Mouse (Mus musculus) forebrain, embryonic 14.5 days (tissue): ENCODE data around the gene Papss1. TPM values are rescaled to one million over a fixed set of nuclear protein-coding genes. Genes with fewer than 3 reads are reported as not detected.

Source experiments
- ATAC-seq: fragments of 200-750 bp; cut with Nextera tagmentation; 2 replicates; pipeline ENCODE4 v1.8.0; 2017; ENCODE audit warnings: mild to moderate bottlenecking, moderate library complexity
- DNase-seq: peaks from one replicate; pipeline ENCODE4 v3.0.0-alpha.2; 2015; ENCODE audit warnings: low spot score
- H3K27ac ChIP-seq: fragments of 300-500 bp; sonication (generic); 2 replicates; pipeline ENCODE4 v1.5.1; 2014; ENCODE audit warnings: low read depth, mild to moderate bottlenecking, control low read depth, low read length, moderate library complexity
- H3K27me3 ChIP-seq: fragments of 300-500 bp; sonication (generic); replicated peaks from 2 replicates; pipeline ENCODE4 v1.6.1; 2014; ENCODE audit warnings: low read length, control low read depth, mixed read lengths; ENCODE audit not compliant: control insufficient read depth, insufficient read depth
- H3K36me3 ChIP-seq: fragments of 300-500 bp; sonication (generic); 2 replicates; pipeline ENCODE4 v1.6.1; 2014; ENCODE audit warnings: low read length, control low read depth; ENCODE audit not compliant: control insufficient read depth, insufficient read depth
- H3K4me1 ChIP-seq: fragments of 300-500 bp; sonication (generic); 2 replicates; pipeline ENCODE4 v1.6.1; 2014; ENCODE audit warnings: antibody characterized with exemption, low read length, control low read depth; ENCODE audit not compliant: control insufficient read depth, insufficient read depth
- H3K4me2 ChIP-seq: fragments of 300-500 bp; sonication (generic); 2 replicates; pipeline ENCODE4 v1.6.1; 2014; ENCODE audit warnings: mild to moderate bottlenecking, control low read depth, low read length
- H3K4me3 ChIP-seq: fragments of 300-500 bp; sonication (generic); 2 replicates; pipeline ENCODE4 v1.5.1; 2014; ENCODE audit warnings: low read depth, low read length, control low read depth
- H3K9ac ChIP-seq: fragments of 300-500 bp; sonication (generic); 2 replicates; pipeline ENCODE4 v1.6.1; 2014; ENCODE audit warnings: mild to moderate bottlenecking, low read length, control low read depth, moderate library complexity
- H3K9me3 ChIP-seq: fragments of 300-500 bp; sonication (generic); replicated peaks from 2 replicates; pipeline ENCODE4 v1.6.1; 2016; ENCODE audit warnings: low read length, control low read depth, mixed read lengths; ENCODE audit not compliant: control insufficient read depth
- WGBS: fragments of 180-500 bp; shearing (Covaris S2); extraction: QIAGEN DNeasy Blood & Tissue Kit; methylation state at CpG from one replicate; pipeline ENCODE4 v1.1.7; 2014; 5-methylcytosine and 5-hydroxymethylcytosine counted together
- polyA plus RNA-seq: library from polyadenylated mRNA; unstranded; fragments of >200 nt; fragmentation: Nextera tagmentation; extraction: Ambion mirVana; gene quantifications from 2 replicates; pipeline ENCODE4 v1.2.1, GENCODE M21; 2014

Papss1 gene
- polyA plus RNA-seq, 1 experiment from 2014 or later: 129 TPM

DNA sequence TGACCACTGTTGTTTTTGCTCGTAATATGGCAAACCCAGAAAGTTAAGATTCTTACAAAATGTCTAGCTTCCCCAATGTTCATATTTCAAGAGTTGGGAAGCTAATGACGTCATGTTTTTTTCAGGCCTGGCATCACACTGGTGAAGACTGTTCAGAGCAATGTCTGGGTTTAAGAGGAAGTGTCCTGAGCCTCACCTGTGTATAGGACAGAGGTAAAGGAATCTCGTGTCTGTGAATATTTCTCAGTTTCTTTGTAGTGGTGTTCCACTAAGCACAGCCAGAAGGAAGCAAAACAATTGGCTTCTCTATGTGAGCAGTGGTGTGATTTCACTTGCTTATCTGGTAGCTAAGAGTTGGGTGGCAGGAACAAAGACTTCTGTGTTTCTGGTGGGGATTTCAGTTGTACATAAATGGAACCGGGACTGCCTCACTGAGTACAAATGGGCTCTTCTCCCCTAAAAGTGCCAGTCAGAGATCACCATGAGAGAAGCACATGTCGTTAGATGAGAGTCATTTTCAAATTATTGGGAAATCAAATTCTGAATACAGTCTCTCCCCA is 98.1 kb downstream of the Papss1 start:
- DNase-seq (no peak), ATAC-seq (no peak)
- no peak overlapping the region for H3K9ac ChIP-seq
- H3K9me3 ChIP-seq: no peaks in the 10 kb centered on the region
- no peak overlapping the region for H3K4me3 ChIP-seq
- H3K36me3 ChIP-seq: no peaks in the 10 kb centered on the region
- no peaks in the 10 kb centered on the region for H3K27me3 ChIP-seq
- no peak overlapping the region for H3K27ac ChIP-seq
- no peaks in the 10 kb centered on the region for H3K4me1 ChIP-seq
- H3K4me2 ChIP-seq: no peak overlapping the region
- WGBS: 70% methylated on average over 5 of the region's 5 CpGs

DNA sequence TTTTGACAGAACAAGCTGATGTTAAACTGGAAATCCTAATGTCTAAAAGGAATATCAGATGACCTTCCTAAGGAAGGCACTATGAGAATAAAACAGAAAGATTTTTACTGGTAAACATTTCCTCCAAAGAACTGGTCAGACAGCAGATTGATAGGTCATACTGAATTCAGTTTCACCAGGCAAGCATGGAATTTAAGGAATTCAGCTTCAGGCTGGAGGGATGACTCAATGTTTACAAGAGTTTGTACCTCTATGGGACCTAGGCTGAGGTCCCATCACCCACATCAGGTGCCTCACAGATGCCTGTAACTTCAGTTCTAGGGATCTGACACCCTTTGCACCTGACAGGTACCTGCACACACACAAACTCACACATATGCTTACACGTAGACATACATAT is 105.3 kb downstream of the Papss1 start:
- Histone ChIP-seq H3K9ac (no peak overlapping the region), H3K9me3 (no peaks in the 10 kb centered on the region), H3K36me3 (no peaks in the 10 kb centered on the region), H3K27me3 (no peaks in the 10 kb centered on the region), H3K4me3 (no peak overlapping the region), H3K4me2 (no peak overlapping the region), H3K4me1 (no peaks in the 10 kb centered on the region), H3K27ac (no peak overlapping the region)
- ATAC-seq (no peak), DNase-seq (no peak)
- WGBS: 87% methylated on average over 1 of the region's 1 CpGs

DNA sequence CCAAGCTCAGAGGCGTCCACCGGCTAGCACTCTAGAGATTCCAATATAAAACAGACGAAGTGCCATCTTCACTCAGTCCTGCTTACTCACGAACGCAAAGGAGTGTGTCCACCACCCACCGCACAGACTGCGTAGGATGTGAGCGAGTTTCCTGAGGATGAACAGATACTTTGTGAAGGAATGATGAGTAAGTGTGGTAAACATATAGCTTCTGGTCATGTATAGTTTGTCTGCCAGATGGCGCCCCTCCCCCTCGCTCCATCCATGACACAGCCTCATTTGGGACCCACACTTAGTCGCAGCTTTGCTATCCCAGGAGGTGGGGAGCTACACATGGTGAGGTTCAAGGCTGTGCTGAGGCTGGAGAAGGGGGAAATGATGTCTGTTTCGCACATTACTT is 121.5 kb downstream of the Papss1 start:
- H3K4me1 ChIP-seq: no peaks in the 10 kb centered on the region
- H3K27me3 ChIP-seq: no peaks in the 10 kb centered on the region
- H3K27ac ChIP-seq: no peak overlapping the region
- no peak overlapping the region for H3K4me2 ChIP-seq
- ATAC-seq: no peak
- no peak overlapping the region for H3K4me3 ChIP-seq
- no peak for DNase-seq
- no peaks in the 10 kb centered on the region for H3K9me3 ChIP-seq
- no peak overlapping the region for H3K9ac ChIP-seq
- 86% methylated on average over 12 of the region's 12 CpGs for WGBS
- no peaks in the 10 kb centered on the region for H3K36me3 ChIP-seq

DNA sequence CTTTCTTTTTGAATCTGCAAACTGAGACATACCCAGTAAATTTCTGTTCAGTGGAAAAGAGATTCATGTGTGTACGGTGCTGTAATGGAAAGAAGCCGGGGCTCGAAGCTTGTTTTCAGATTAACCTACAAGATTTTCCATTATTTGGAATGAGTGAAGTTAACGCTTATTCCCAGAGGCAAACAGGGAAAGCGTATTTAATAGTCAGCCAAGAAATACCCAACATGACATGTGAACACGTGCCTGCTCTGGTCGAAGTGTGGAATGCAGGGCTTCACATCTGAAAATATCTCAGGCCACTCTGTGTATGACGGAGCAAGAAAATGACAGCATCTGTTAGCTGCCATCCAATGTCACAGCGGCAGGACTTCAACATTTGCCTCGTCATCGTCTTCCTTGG is 125.4 kb downstream of the Papss1 start:
- no peaks in the 10 kb centered on the region for H3K27me3 ChIP-seq
- no peaks in the 10 kb centered on the region for H3K4me1 ChIP-seq
- H3K9me3 ChIP-seq: no peaks in the 10 kb centered on the region
- H3K27ac ChIP-seq: no peak overlapping the region
- no peak overlapping the region for H3K4me3 ChIP-seq
- no peak for DNase-seq
- WGBS: 91% methylated on average over 11 of the region's 11 CpGs
- no peak overlapping the region for H3K9ac ChIP-seq
- H3K4me2 ChIP-seq: no peak overlapping the region
- no peaks in the 10 kb centered on the region for H3K36me3 ChIP-seq
- no peak for ATAC-seq

DNA sequence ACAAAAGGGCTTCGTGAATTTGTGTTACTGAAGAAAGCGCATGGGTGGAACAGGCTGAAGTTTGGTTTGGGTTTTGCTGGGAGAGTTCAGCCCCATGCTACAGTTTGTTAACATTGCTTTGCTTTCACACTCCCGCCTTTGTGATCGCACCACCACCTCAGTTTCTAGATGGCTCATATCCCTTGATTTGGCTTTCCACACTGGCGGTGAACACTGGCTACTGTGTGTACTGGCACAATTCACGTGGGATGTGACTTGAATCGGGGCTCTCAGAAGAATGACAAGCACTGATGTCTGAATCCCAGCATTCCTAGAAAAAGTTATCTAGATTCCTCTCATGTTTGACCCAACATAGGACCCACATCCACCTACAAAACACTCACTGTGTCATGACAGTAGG is 126.0 kb downstream of the Papss1 start:
- ATAC-seq (no peak), DNase-seq (no peak)
- no peak overlapping the region for H3K4me3 ChIP-seq
- H3K4me2 ChIP-seq: no peak overlapping the region
- no peak overlapping the region for H3K27ac ChIP-seq
- H3K4me1 ChIP-seq: no peaks in the 10 kb centered on the region
- H3K27me3 ChIP-seq: no peaks in the 10 kb centered on the region
- no peak overlapping the region for H3K9ac ChIP-seq
- H3K36me3 ChIP-seq: no peaks in the 10 kb centered on the region
- H3K9me3 ChIP-seq: no peaks in the 10 kb centered on the region
- WGBS: 87% methylated on average over 7 of the region's 7 CpGs

DNA sequence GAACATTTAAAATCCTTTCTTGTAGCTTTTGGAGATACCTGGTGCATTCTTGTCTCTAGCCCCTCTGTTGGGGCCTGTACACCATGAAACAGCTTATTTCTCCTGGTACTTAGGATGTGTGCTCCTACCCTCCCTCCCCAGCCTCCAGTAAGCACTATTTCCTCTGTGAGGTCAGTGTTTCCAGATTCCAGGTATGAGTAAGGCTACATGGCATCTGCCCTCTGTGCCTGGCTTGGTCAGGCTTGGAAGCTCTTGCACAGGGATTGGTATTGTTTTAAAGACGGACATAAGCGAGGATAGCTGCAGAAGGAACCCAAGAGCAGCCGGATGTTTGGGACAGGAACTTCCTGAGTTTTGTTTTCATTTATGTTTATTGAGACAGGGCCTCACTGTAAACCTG is 126.6 kb downstream of the Papss1 start:
- no peaks in the 10 kb centered on the region for H3K36me3 ChIP-seq
- ATAC-seq (no peak), DNase-seq (no peak)
- WGBS: 87% methylated on average over 3 of the region's 3 CpGs
- H3K27ac ChIP-seq: no peak overlapping the region
- no peak overlapping the region for H3K9ac ChIP-seq
- no peak overlapping the region for H3K4me2 ChIP-seq
- no peak overlapping the region for H3K4me3 ChIP-seq
- H3K4me1 ChIP-seq: no peaks in the 10 kb centered on the region
- H3K27me3 ChIP-seq: no peaks in the 10 kb centered on the region
- no peaks in the 10 kb centered on the region for H3K9me3 ChIP-seq

Other genes starting within 250 kb of the Papss1 start
- 1.5 and 1.9 TPM in 2 replicates for gene Sgms2, start 73.4 kb upstream of the Papss1 start, polyA plus RNA-seq